Mouse (Mus musculus): ENCODE results near the gene Zfp428. TPM values are rescaled to one million over a fixed set of nuclear protein-coding genes. Genes with fewer than 3 reads are reported as not detected.

Zfp428 gene
- polyA plus RNA-seq (2012; rRNA removed): 2.6 and 3.1 TPM in 2 replicates

GRCm38 (mm10) chr7:24506838-24507725 lies at the start of gene Zfp428:
Gene Zfp428 (plus strand): TSS chr7:24507006.

GRCm38 (mm10) chr7:24462388-24463319 lies 44.2 kb upstream of the Zfp428 start, which contains the start of gene Plaur:
Gene Plaur (plus strand): TSS chr7:24462484.

GRCm38 (mm10) chr7:24481474-24482207 lies 25.2 kb upstream of the Zfp428 start, which contains the start of gene Cadm4:
Gene Cadm4 (plus strand): TSS chr7:24482023.

GRCm38 (mm10) chr7:24512355-24512754 lies 5.5 kb downstream of the Zfp428 start, which contains the start of gene AC161166.1:
Gene AC161166.1 (minus strand): TSS chr7:24512455.

GRCm38 (mm10) chr7:24530062-24530931 lies 23.5 kb downstream of the Zfp428 start, which contains the start of gene Irgq:
Gene Irgq (plus strand): TSS chr7:24530689.

GRCm38 (mm10) chr7:24546068-24546614 lies 39.3 kb downstream of the Zfp428 start, which contains the start of the genes Pinlyp and Xrcc1:
Gene Pinlyp (minus strand): TSS chr7:24546118.
Gene Xrcc1 (plus strand): TSS chr7:24546289.

Other genes with a start within 250 kb of the Zfp428 start
- 0.96 and 1.1 TPM in 2 replicates for gene Zfp93, start 236.6 kb upstream of the Zfp428 start, polyA plus RNA-seq (2012; rRNA removed)
- 1.8 and 1.9 TPM in 2 replicates for gene Zfp61, start 205.8 kb upstream of the Zfp428 start, polyA plus RNA-seq (2012; rRNA removed)
- gene Zfp94, start 190.3 kb upstream of the Zfp428 start, polyA plus RNA-seq (2012; rRNA removed): 1.8 and 1.9 TPM in 2 replicates
- gene Tescl, start 173.1 kb upstream of the Zfp428 start, polyA plus RNA-seq (2012; rRNA removed): 0.04 and 0.06 TPM in 2 replicates
- gene Lypd5, start 157.8 kb upstream of the Zfp428 start, polyA plus RNA-seq (2012; rRNA removed): not detected in 2 replicates
- gene Kcnn4, start 136.7 kb upstream of the Zfp428 start, polyA plus RNA-seq (2012; rRNA removed): 42.8 and 43.8 TPM in 2 replicates
- gene Smg9, start 107.4 kb upstream of the Zfp428 start, polyA plus RNA-seq (2012; rRNA removed): 13.1 and 17.8 TPM in 2 replicates
- 0.03 and 0.04 TPM in 2 replicates for gene Irgc1, start 54.7 kb upstream of the Zfp428 start, polyA plus RNA-seq (2012; rRNA removed)
- 11.9 and 15.2 TPM in 2 replicates for gene Plaur, start 44.5 kb upstream of the Zfp428 start, polyA plus RNA-seq (2012; rRNA removed)
- gene Cadm4, start 25.0 kb upstream of the Zfp428 start, polyA plus RNA-seq (2012; rRNA removed): 0.46 and 0.55 TPM in 2 replicates
- not detected in 2 replicates for gene AC161166.1, start 5.4 kb downstream of the Zfp428 start, polyA plus RNA-seq (2012; rRNA removed)
- 2.9 and 3.0 TPM in 2 replicates for gene Irgq, start 23.7 kb downstream of the Zfp428 start, polyA plus RNA-seq (2012; rRNA removed)
- 0.06 and 0.13 TPM in 2 replicates for gene Pinlyp, start 39.1 kb downstream of the Zfp428 start, polyA plus RNA-seq (2012; rRNA removed)
- gene Xrcc1, start 39.3 kb downstream of the Zfp428 start, polyA plus RNA-seq (2012; rRNA removed): 18.1 and 22.4 TPM in 2 replicates
- 19.2 and 23.2 TPM in 2 replicates for gene Ethe1, start 80.5 kb downstream of the Zfp428 start, polyA plus RNA-seq (2012; rRNA removed)
- 0.02 and 0.05 TPM in 2 replicates for gene Zfp575, start 80.6 kb downstream of the Zfp428 start, polyA plus RNA-seq (2012; rRNA removed)
- gene Phldb3, start 103.8 kb downstream of the Zfp428 start, polyA plus RNA-seq (2012; rRNA removed): 1.6 and 1.8 TPM in 2 replicates
- gene Lypd3, start 129.5 kb downstream of the Zfp428 start, polyA plus RNA-seq (2012; rRNA removed): 0.01 and 0.02 TPM in 2 replicates
- gene Tex101, start 169.7 kb downstream of the Zfp428 start, polyA plus RNA-seq (2012; rRNA removed): not detected in 2 replicates
- not detected in 2 replicates for gene BC049730, start 202.2 kb downstream of the Zfp428 start, polyA plus RNA-seq (2012; rRNA removed)
- gene Gm4763, start 219.9 kb downstream of the Zfp428 start, polyA plus RNA-seq (2012; rRNA removed): not detected in 2 replicates